Mouse (Mus musculus) ES-E14 (cell line): ENCODE results near the gene Nfat5. TPM values are rescaled to one million over a fixed set of nuclear protein-coding genes. Genes with fewer than 3 reads are reported as not detected.

Source experiments
- DNase-seq: peaks from one replicate; pipeline ENCODE4 v3.0.0-alpha.2; 2013; ENCODE audit warnings: low read depth, low spot score
- H3K27ac ChIP-seq: 2 replicates; pipeline ENCODE4 v1.5.1; 2012; ENCODE audit warnings: low read depth, mild to moderate bottlenecking, low read length, moderate library complexity, mixed read lengths; ENCODE audit not compliant: poor library complexity, insufficient read depth, severe bottlenecking
- H3K36me3 ChIP-seq: 2 replicates; pipeline ENCODE4 v1.6.1; 2012; ENCODE audit warnings: mild to moderate bottlenecking, low read length, moderate library complexity, mixed read lengths; ENCODE audit not compliant: control insufficient read depth, poor library complexity, insufficient read depth, severe bottlenecking
- H3K4me1 ChIP-seq, 2 experiments: fragments of 150-350 bp in 1 of 2; sonication (generic) in 1 of 2; 2 replicates each; pipeline ENCODE4 v1.6.1; 2012; ENCODE audit warnings: low read length in 2 of 2, mild to moderate bottlenecking in 1 of 2, mixed read lengths in 1 of 2; ENCODE audit not compliant: control insufficient read depth in 2 of 2, insufficient read depth in 2 of 2, poor library complexity in 1 of 2
- H3K4me3 ChIP-seq, 2 experiments: fragments of 150-350 bp in 1 of 2; sonication (generic) in 1 of 2; 2 replicates each; pipeline ENCODE4 v1.5.1; 2012; ENCODE audit warnings: low read length in 2 of 2, low read depth in 1 of 2, mild to moderate bottlenecking in 1 of 2, mixed read lengths in 1 of 2; ENCODE audit not compliant: insufficient read depth in 1 of 2, poor library complexity in 1 of 2, severe bottlenecking in 1 of 2
- H3K9ac ChIP-seq: 2 replicates; pipeline ENCODE4 v1.6.1; 2012; ENCODE audit warnings: low read depth, mild to moderate bottlenecking, low read length, mixed read lengths; ENCODE audit not compliant: poor library complexity, insufficient read depth, severe bottlenecking
- H3K9me3 ChIP-seq: fragments of 150-350 bp; sonication (generic); 2 replicates; pipeline ENCODE4 v1.6.1; 2012; ENCODE audit warnings: low read depth, mild to moderate bottlenecking, low read length; ENCODE audit not compliant: control insufficient read depth, insufficient read depth
- CHD2 ChIP-seq: IDR thresholded peaks from 2 replicates; pipeline ENCODE4 v1.6.1; 2014; ENCODE audit warnings: mild to moderate bottlenecking, low read depth, low read length, inconsistent platforms
- HCFC1 ChIP-seq: IDR thresholded peaks from 2 replicates; pipeline ENCODE4 v1.6.1; 2012; ENCODE audit warnings: low read length, inconsistent platforms, borderline replicate concordance; ENCODE audit not compliant: insufficient read depth
- MAFK ChIP-seq: IDR thresholded peaks from 2 replicates; pipeline ENCODE4 v1.6.1; 2014; ENCODE audit warnings: mild to moderate bottlenecking, low read depth, low read length, inconsistent platforms; ENCODE audit not compliant: insufficient read depth
- ZC3H11A ChIP-seq: IDR thresholded peaks from 2 replicates; pipeline ENCODE4 v1.6.1; 2012; ENCODE audit warnings: low read depth, mild to moderate bottlenecking, inconsistent platforms, low read length, borderline replicate concordance
- ZNF384 ChIP-seq: IDR thresholded peaks from 2 replicates; pipeline ENCODE4 v1.6.1; 2012; ENCODE audit warnings: low read depth, low read length, inconsistent platforms
- in situ Hi-C, 2 experiments: fragments of 600-800 bp; cut with MboI; formaldehyde crosslinking; loops; one replicate each; pipeline ENCODE4 v1.15.1; 2025; ENCODE audit warnings: low sequenced_read_pairs in 2 of 2, inconsistent platforms in 1 of 2; ENCODE audit not compliant: unreplicated experiment in 2 of 2
- total RNA-seq: library from RNA; depleted of rRNA; stranded (reverse); fragments of 300-350 nt; gene quantifications from 2 replicates; pipeline ENCODE4 v1.2.3, GENCODE M21; 2012

Gene Nfat5
- total RNA-seq, 1 experiment = 24.2 TPM

DNA sequence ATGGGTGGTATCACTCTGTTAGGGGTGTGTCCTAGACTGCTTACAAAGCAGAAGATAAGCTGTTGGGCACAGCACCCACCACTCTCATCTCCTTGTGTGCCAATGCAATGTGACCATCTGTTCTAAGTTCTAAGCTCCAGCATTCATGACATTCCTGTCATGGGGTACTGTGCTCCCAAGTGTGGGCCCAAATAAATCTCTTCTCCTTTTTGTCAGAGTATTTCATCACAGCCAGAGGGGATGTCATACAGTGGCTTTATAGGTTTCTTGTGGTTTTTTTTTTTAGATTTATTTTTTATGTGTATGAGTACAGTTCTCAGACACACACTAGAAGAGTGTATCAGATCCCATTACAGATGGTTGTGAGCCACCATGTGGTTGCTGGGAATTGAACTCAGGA is 24.1 kb upstream of the Nfat5 start:
- H3K9me3 ChIP-seq = no peaks in the 10 kb centered on the region
- no peak overlapping the region for H3K9ac ChIP-seq
- H3K27ac ChIP-seq = no peak overlapping the region
- H3K4me1 ChIP-seq = peaks cover 0 to 2% of the 10 kb centered on the region in 2 experiments; a peak in 1 of 4 replicates
- no peak for DNase-seq
- TF ChIP-seq HCFC1 = no peak
- TF ChIP-seq ZC3H11A = no peak
- TF ChIP-seq ZNF384 = no peak
- TF ChIP-seq CHD2 = no peak
- no peak for TF ChIP-seq MAFK
- in situ Hi-C loops = no loop called here
- H3K4me3 ChIP-seq = no peak overlapping the region
- H3K36me3 ChIP-seq = no peaks in the 10 kb centered on the region

DNA sequence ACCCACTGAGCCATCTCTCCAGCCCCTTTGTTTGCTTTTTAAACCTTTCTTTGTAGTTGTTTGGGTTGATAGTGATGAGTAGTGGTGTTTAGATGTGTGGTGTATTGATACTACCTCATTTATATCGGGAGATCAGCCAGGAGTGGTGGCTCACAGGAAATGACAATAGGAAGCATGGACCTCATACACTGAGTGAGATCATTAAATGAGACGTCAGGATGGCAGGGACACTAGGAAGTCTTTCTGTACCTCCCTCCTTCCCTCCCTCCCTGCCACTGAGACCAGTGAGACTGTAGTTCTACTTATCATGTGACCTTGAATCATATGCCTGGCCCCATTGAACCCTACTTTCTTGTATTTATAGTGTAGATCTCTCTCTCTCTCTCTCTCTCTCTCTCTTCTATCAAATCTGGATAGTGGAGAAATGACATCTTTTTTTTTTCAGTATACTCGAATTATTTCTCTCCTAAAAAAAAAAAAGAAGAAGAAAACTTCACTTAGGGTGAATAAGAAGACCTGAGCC is 23.6 kb upstream of the Nfat5 start:
- Histone ChIP-seq H3K9ac (no peak overlapping the region), H3K9me3 (no peaks in the 10 kb centered on the region), H3K36me3 (no peaks in the 10 kb centered on the region), H3K4me1 (peaks cover 0 to 2% of the 10 kb centered on the region in 2 experiments; a peak in 1 of 4 replicates), H3K27ac (no peak overlapping the region), H3K4me3 (no peak overlapping the region)
- TF ChIP-seq ZC3H11A = no peak
- no peak for TF ChIP-seq CHD2
- TF ChIP-seq HCFC1 = no peak
- no peak for TF ChIP-seq MAFK
- TF ChIP-seq ZNF384 = no peak
- in situ Hi-C loops = no loop called here
- DNase-seq = no peak

DNA sequence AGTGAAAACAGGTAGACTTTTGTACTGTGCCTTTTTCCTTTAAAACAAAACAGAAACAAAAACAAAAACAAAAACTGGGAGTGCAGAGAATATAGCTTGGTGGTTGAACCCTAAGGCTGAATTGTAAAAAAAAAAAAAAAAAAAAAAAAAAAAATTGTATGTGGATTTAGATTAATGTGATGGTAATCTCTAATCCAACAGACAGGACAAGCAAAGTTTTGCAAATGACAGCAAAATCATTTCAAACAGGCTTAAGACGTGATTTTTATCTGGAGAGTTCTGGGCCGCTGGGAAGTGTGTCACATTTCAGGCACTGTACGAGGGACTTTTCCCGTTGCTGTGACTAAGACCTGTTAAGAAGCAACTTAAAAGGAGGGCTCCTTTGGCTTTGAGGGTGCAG is 23.0 kb upstream of the Nfat5 start:
- in situ Hi-C loops = no loop called here
- TF ChIP-seq ZNF384 = peak; percentile 67; the same call in 1 of the 2 replicates
- no peak for TF ChIP-seq HCFC1
- TF ChIP-seq CHD2 = no peak
- no peak for TF ChIP-seq ZC3H11A
- no peak for TF ChIP-seq MAFK
- H3K36me3 ChIP-seq = no peaks in the 10 kb centered on the region
- H3K9me3 ChIP-seq = no peaks in the 10 kb centered on the region
- no peak overlapping the region for H3K27ac ChIP-seq
- H3K4me1 ChIP-seq = peaks cover 0 to 2% of the 10 kb centered on the region in 2 experiments; a peak in 1 of 4 replicates
- H3K4me3 ChIP-seq = peak overlapping the region in 1 of 2 experiments; percentile 19; a peak in 2 of 4 replicates
- H3K9ac ChIP-seq = no peak overlapping the region; the same call in 1 of the 2 replicates
- DNase-seq = no peak

DNA sequence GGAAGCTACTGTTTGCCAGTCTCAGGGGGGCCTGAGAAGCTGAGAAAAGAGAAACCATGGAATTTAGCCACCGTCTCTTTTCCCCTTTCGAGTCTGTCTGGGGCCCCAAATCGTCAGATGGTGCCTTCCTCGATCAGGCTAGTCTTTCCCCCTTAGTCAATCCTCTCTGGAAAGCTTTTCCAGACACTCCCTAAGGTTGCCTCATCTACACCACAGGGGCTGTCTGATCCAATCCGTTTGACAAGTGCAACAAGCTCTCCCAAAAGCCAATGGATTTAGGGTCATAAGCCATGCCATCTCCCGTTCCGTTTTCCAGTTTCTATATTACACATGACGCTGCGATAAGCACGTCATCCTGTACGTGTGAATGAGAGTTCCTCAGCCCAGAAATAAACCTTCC is 22.5 kb upstream of the Nfat5 start:
- Histone ChIP-seq H3K36me3 (no peaks in the 10 kb centered on the region), H3K9me3 (no peaks in the 10 kb centered on the region), H3K4me1 (peaks cover 0 to 2% of the 10 kb centered on the region in 2 experiments; a peak in 1 of 4 replicates), H3K27ac (no peak overlapping the region), H3K4me3 (peak overlapping the region in 1 of 2 experiments; percentile 19; a peak in 2 of 4 replicates), H3K9ac (no peak overlapping the region; the same call in none of the 2 replicates)
- in situ Hi-C loops = no loop called here
- DNase-seq = no peak
- TF ChIP-seq HCFC1 (no peak), ZC3H11A (no peak), ZNF384 (no peak), CHD2 (no peak), MAFK (no peak)
